Mouse (Mus musculus) skeletal muscle tissue, adult 2 months (tissue): Measurements from ENCODE around the gene Krt20.

Experiments used
- DNase-seq: peaks from one replicate; pipeline ENCODE4 v3.0.0-alpha.2; 2012; ENCODE audit warnings: low read depth, low spot score

Gene Krt20

GRCm38 (mm10) chr11:99437972-99438371 is at the start of gene Krt20:
Krt20 (minus strand) TSS chr11:99438150.
- DNase-seq: no peak

- no peak for DNase-seq
These were observed 37.0 kb upstream of the Krt20 start for GRCm38 (mm10) chr11:99474981-99475380.

GRCm38 (mm10) chr11:99473433-99473832 is 35.5 kb upstream of the Krt20 start:
- DNase-seq: no peak

- no peak for DNase-seq
These were observed 34.5 kb upstream of the Krt20 start for GRCm38 (mm10) chr11:99472405-99472804.

GRCm38 (mm10) chr11:99471946-99472345 is 34.0 kb upstream of the Krt20 start:
- DNase-seq: no peak

GRCm38 (mm10) chr11:99469228-99469627 is 31.3 kb upstream of the Krt20 start:
- no peak for DNase-seq

- DNase-seq: no peak
These were observed 30.6 kb upstream of the Krt20 start for GRCm38 (mm10) chr11:99468566-99468965.

- DNase-seq: no peak
These were observed 28.4 kb upstream of the Krt20 start for GRCm38 (mm10) chr11:99466316-99466715.

- peak; percentile 50 for DNase-seq
These were observed 26.9 kb upstream of the Krt20 start for GRCm38 (mm10) chr11:99464836-99465235.

GRCm38 (mm10) chr11:99463155-99463554 is 25.2 kb upstream of the Krt20 start:
- DNase-seq: peak; percentile 23

- no peak for DNase-seq
These were observed 23.8 kb upstream of the Krt20 start for GRCm38 (mm10) chr11:99461736-99462135.

- no peak for DNase-seq
These were observed 20.9 kb upstream of the Krt20 start for GRCm38 (mm10) chr11:99458887-99459286.

- DNase-seq: no peak
These were observed 16.8 kb upstream of the Krt20 start for GRCm38 (mm10) chr11:99454759-99455158.

GRCm38 (mm10) chr11:99454044-99454443 is 16.1 kb upstream of the Krt20 start:
- DNase-seq: no peak

GRCm38 (mm10) chr11:99448769-99449168 is 10.8 kb upstream of the Krt20 start:
- DNase-seq: no peak

- DNase-seq: no peak
These were observed 3.3 kb upstream of the Krt20 start for GRCm38 (mm10) chr11:99441220-99441619.

- no peak for DNase-seq
These were observed 1.5 kb upstream of the Krt20 start for GRCm38 (mm10) chr11:99439465-99439864.

GRCm38 (mm10) chr11:99436625-99437024 is 1.3 kb downstream of the Krt20 start:
- no peak for DNase-seq

GRCm38 (mm10) chr11:99430670-99431069 is 7.3 kb downstream of the Krt20 start:
- DNase-seq: no peak

- DNase-seq: no peak
These were observed 15.8 kb downstream of the Krt20 start, which contains the start of gene Krt12 for GRCm38 (mm10) chr11:99422159-99422558. Krt12 (minus strand) TSS chr11:99422259.

- DNase-seq: no peak
These were observed 17.4 kb downstream of the Krt20 start for GRCm38 (mm10) chr11:99420586-99420985.

GRCm38 (mm10) chr11:99417819-99418218 is 20.1 kb downstream of the Krt20 start:
- DNase-seq: no peak

GRCm38 (mm10) chr11:99416902-99417301 is 21.0 kb downstream of the Krt20 start:
- no peak for DNase-seq

- DNase-seq: no peak
These were observed 23.3 kb downstream of the Krt20 start for GRCm38 (mm10) chr11:99414463-99415147.
